Mouse (Mus musculus) stomach, postnatal 0 days (tissue): ENCODE results near the gene Cry2. TPM values are rescaled to one million over a fixed set of nuclear protein-coding genes. Genes with fewer than 3 reads are reported as not detected.
"Not testable (repeated sequence)": the region's sequence is repeated elsewhere in the genome, so short reads cannot be mapped to it uniquely, and the experiment has no call there.

Experiments used
- ATAC-seq: fragments of 200-750 bp; cut with Nextera tagmentation; 2 replicates; pipeline ENCODE4 v1.8.0; 2017; ENCODE audit not compliant: low FRiP score, low TSS enrichment
- DNase-seq: peaks from one replicate; pipeline ENCODE4 v3.0.0-alpha.2; 2016; ENCODE audit warnings: low spot score
- H3K27ac ChIP-seq: fragments of 300-500 bp; sonication (generic); replicated peaks from 2 replicates; pipeline ENCODE4 v1.5.1; 2014; ENCODE audit warnings: mild to moderate bottlenecking, control low read depth
- H3K27me3 ChIP-seq: fragments of 300-500 bp; sonication (generic); 2 replicates; pipeline ENCODE4 v1.6.1; 2014; ENCODE audit warnings: low read length; ENCODE audit not compliant: control insufficient read depth, insufficient read depth
- H3K36me3 ChIP-seq: fragments of 300-500 bp; sonication (generic); 2 replicates; pipeline ENCODE4 v1.6.1; 2014; ENCODE audit warnings: low read length, mixed read lengths; ENCODE audit not compliant: control insufficient read depth, insufficient read depth
- H3K4me1 ChIP-seq: fragments of 300-500 bp; sonication (generic); replicated peaks from 2 replicates; pipeline ENCODE4 v1.6.1; 2014; ENCODE audit warnings: antibody characterized with exemption; ENCODE audit not compliant: control insufficient read depth, insufficient read depth
- H3K4me2 ChIP-seq: fragments of 300-500 bp; sonication (generic); replicated peaks from 2 replicates; pipeline ENCODE4 v1.6.1; 2014; ENCODE audit warnings: low read depth, mild to moderate bottlenecking, control low read depth, moderate library complexity
- H3K4me3 ChIP-seq: fragments of 300-500 bp; sonication (generic); 2 replicates; pipeline ENCODE4 v1.5.1; 2014; ENCODE audit warnings: low read depth, low read length, control low read depth
- H3K9ac ChIP-seq: fragments of 300-500 bp; sonication (generic); 2 replicates; pipeline ENCODE4 v1.6.1; 2014; ENCODE audit warnings: mild to moderate bottlenecking, low read length, control low read depth, mixed read lengths
- H3K9me3 ChIP-seq: fragments of 300-500 bp; sonication (generic); 2 replicates; pipeline ENCODE4 v1.6.1; 2016; ENCODE audit warnings: low read length; ENCODE audit not compliant: control insufficient read depth
- CTCF ChIP-seq: IDR thresholded peaks from 2 replicates; pipeline ENCODE4 v1.5.1; 2016; ENCODE audit warnings: antibody characterized with exemption, low read depth, mild to moderate bottlenecking, moderate library complexity
- EP300 ChIP-seq: optimal IDR thresholded peaks from 2 replicates; pipeline ENCODE3; 2016; ENCODE audit warnings: antibody characterized with exemption
- WGBS: fragments of 180-500 bp; shearing (Covaris S2); extraction: QIAGEN DNeasy Blood & Tissue Kit; methylation state at CpG from one replicate; pipeline ENCODE4 v1.1.7; 2014; 5-methylcytosine and 5-hydroxymethylcytosine counted together
- polyA plus RNA-seq: library from polyadenylated mRNA; unstranded; fragments of >200 nt; fragmentation: Nextera tagmentation; extraction: Ambion mirVana; gene quantifications from 2 replicates; pipeline ENCODE4 v1.2.1, GENCODE M21; 2015

Cry2 gene
- polyA plus RNA-seq, 1 experiment from 2014 or later, result 14.8 TPM

- WGBS, result 9% methylated on average over 15 of the region's 22 CpGs
- H3K4me3 ChIP-seq, result peak overlapping the region; percentile 50
- H3K4me2 ChIP-seq, result peak overlapping the region; percentile 82
- no peak for ATAC-seq
- no peaks in the 10 kb centered on the region for H3K27me3 ChIP-seq
- peak overlapping the region; percentile 58 for H3K9ac ChIP-seq
- no peak overlapping the region for H3K27ac ChIP-seq
- peaks cover 9% of the 10 kb centered on the region; the same call in 1 of the 2 replicates for H3K36me3 ChIP-seq
- H3K9me3 ChIP-seq, result no peaks in the 10 kb centered on the region
- TF ChIP-seq EP300 (no peak), CTCF (no peak)
- no peaks in the 10 kb centered on the region; the same call in 1 of the 2 replicates for H3K4me1 ChIP-seq
- no peak for DNase-seq
Measured at GRCm38 (mm10) chr2:92400682-92401081, 33.2 kb downstream of the Cry2 start.

- 84% methylated on average over 3 of the region's 4 CpGs for WGBS
- H3K4me1 ChIP-seq, DNase-seq, ATAC-seq, H3K27ac ChIP-seq, H3K4me2 ChIP-seq, H3K27me3 ChIP-seq, H3K9me3 ChIP-seq, H3K9ac ChIP-seq, H3K4me3 ChIP-seq, H3K36me3 ChIP-seq: not testable (repeated sequence)
Measured at GRCm38 (mm10) chr2:92399877-92400276, 34.0 kb downstream of the Cry2 start.

- no peaks in the 10 kb centered on the region for H3K27me3 ChIP-seq
- no peaks in the 10 kb centered on the region for H3K9me3 ChIP-seq
- TF ChIP-seq EP300 (no peak), CTCF (no peak)
- H3K36me3 ChIP-seq, result no peaks in the 10 kb centered on the region
- no peak overlapping the region for H3K27ac ChIP-seq
- DNase-seq (no peak), ATAC-seq (no peak)
- WGBS, result 67% methylated on average over 1 of the region's 1 CpGs
- no peak overlapping the region for H3K4me2 ChIP-seq
- no peaks in the 10 kb centered on the region; the same call in 1 of the 2 replicates for H3K4me1 ChIP-seq
- no peak overlapping the region for H3K9ac ChIP-seq
- no peak overlapping the region for H3K4me3 ChIP-seq
Measured at GRCm38 (mm10) chr2:92397436-92397835, 36.4 kb downstream of the Cry2 start.

- WGBS, result 70% methylated on average over 3 of the region's 3 CpGs
- DNase-seq (no peak), ATAC-seq (no peak)
Measured at GRCm38 (mm10) chr2:92395535-92395934, 38.3 kb downstream of the Cry2 start.

GRCm38 (mm10) chr2:92392318-92393264 is 41.3 kb downstream of the Cry2 start:
- no peaks in the 10 kb centered on the region for H3K27me3 ChIP-seq
- peak overlapping the region; percentile 32 for H3K4me3 ChIP-seq
- no peak for ATAC-seq
- peak overlapping the region; percentile 63 for H3K9ac ChIP-seq
- peak overlapping the region; percentile 53 for H3K4me2 ChIP-seq
- H3K4me1 ChIP-seq, result 0 out of 2 replicates have a peak, but pooled peaks cover 3% of the 10 kb centered on the region
- DNase-seq, result peak; percentile 46
- WGBS, result 10% methylated on average over 26 of the region's 26 CpGs
- H3K27ac ChIP-seq, result peak overlapping the region; percentile 40; the same call in 1 of the 2 replicates
- H3K36me3 ChIP-seq, result no peaks in the 10 kb centered on the region
- TF ChIP-seq EP300 (no peak), CTCF (no peak)
- no peaks in the 10 kb centered on the region for H3K9me3 ChIP-seq

More at GRCm38 (mm10) chr2:92395535-92395934, 38.3 kb downstream of the Cry2 start:
- H3K4me3 ChIP-seq, result no peak overlapping the region
- H3K27ac ChIP-seq, result no peak overlapping the region
- no peaks in the 10 kb centered on the region for H3K27me3 ChIP-seq
- no peaks in the 10 kb centered on the region for H3K4me1 ChIP-seq
- no peak for TF ChIP-seq CTCF
- TF ChIP-seq EP300, result no peak
- H3K4me2 ChIP-seq, result no peak overlapping the region
- H3K9ac ChIP-seq, result no peak overlapping the region
- no peaks in the 10 kb centered on the region for H3K9me3 ChIP-seq
- no peaks in the 10 kb centered on the region for H3K36me3 ChIP-seq
